Mouse (Mus musculus): ENCODE measurements around the gene Mras. TPM values are rescaled to one million over a fixed set of nuclear protein-coding genes. Genes with fewer than 3 reads are reported as not detected.

Gene Mras
- total and polyA plus RNA-seq, 3 experiments: 0.17 TPM; not detected in 2

DNA sequence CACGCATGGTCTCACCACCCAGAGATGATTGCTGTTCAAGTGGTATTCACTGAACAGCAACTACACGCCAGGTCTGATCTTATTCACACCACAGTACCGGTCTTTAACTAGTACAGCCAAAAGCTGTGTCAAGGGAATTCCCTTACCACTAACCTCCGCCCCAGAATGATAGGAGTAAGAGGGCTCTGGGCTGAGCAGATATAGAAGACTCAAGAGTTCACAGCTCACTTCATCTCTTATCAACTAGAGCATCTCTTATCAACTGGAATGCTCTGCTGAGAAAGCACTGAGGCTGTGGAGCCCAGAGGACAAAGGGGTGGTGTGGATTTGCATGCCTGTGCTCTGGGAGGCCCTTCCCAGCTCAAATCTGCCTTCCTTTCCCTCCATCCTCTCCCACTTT is 25.4 kb downstream of the Mras start:
- DNase-seq (ENCODE audit: low read depth, low spot score): no peak
- H3K27ac ChIP-seq (ENCODE audit: control insufficient read depth, low read depth, low read length): no peak overlapping the region
- no peaks in the 10 kb centered on the region for H3K36me3 ChIP-seq (ENCODE audit: control insufficient read depth in 1 of 2, insufficient read depth in 2 of 2, low read length in 2 of 2)
- no peaks in the 10 kb centered on the region for H3K9me3 ChIP-seq (replicated peaks; ENCODE audit: insufficient read depth, low read length)
- no peaks in the 10 kb centered on the region for H3K79me2 ChIP-seq (ENCODE audit: control insufficient read depth, insufficient read depth, low read length, poor library complexity)
- H3K4me3 ChIP-seq (ENCODE audit: control insufficient read depth in 1 of 2, insufficient read depth in 1 of 2, low read depth in 2 of 2, low read length in 2 of 2): no peak overlapping the region
- no peaks in the 10 kb centered on the region for H3K4me1 ChIP-seq (ENCODE audit: control insufficient read depth in 1 of 2, insufficient read depth in 2 of 2, low read length in 2 of 2)
- TF ChIP-seq HCFC1 (IDR thresholded peaks at IDR 0.05; ENCODE audit: low read depth, low read length): no peak
- TF ChIP-seq GABPA (IDR thresholded peaks at IDR 0.05; ENCODE audit: low read depth, low read length): no peak
- no peak for TF ChIP-seq ETS1 (IDR thresholded peaks at IDR 0.05; ENCODE audit: low read depth, low read length)
- TF ChIP-seq MYC (IDR thresholded peaks at IDR 0.05; ENCODE audit: low read depth, low read length): no peak
- TF ChIP-seq TCF12 (IDR thresholded peaks at IDR 0.05; ENCODE audit: low read depth, low read length): no peak
- TF ChIP-seq USF2 (IDR thresholded peaks at IDR 0.05; ENCODE audit: borderline replicate concordance in 1 of 2, insufficient read depth in 1 of 2, low read depth in 1 of 2, low read length in 2 of 2): no peak
- no peak for TF ChIP-seq SMC3 (IDR thresholded peaks at IDR 0.05; ENCODE audit: low read depth, low read length)
- TF ChIP-seq E2F4 (IDR thresholded peaks at IDR 0.05; ENCODE audit: borderline replicate concordance, low read depth, low read length): no peak
- no peak for TF ChIP-seq CTCF (IDR thresholded peaks at IDR 0.05 in 2 of 3, conservative IDR thresholded peaks at IDR 0.05 in 1 of 3; ENCODE audit: control insufficient read depth in 1 of 3, insufficient read depth in 1 of 3, low read depth in 2 of 3, low read length in 3 of 3, poor library complexity in 1 of 3, severe bottlenecking in 1 of 3)
- no peak for TF ChIP-seq NRF1 (IDR thresholded peaks at IDR 0.05; ENCODE audit: insufficient read depth, low read depth, low read length, poor library complexity, severe bottlenecking)
- no peak for TF ChIP-seq UBTF (IDR thresholded peaks at IDR 0.05; ENCODE audit: borderline replicate concordance, insufficient read depth, low read depth, low read length)
- no peak for TF ChIP-seq BHLHE40 (IDR thresholded peaks at IDR 0.05; ENCODE audit: borderline replicate concordance, low read depth, low read length)
- no peak for TF ChIP-seq MAZ (IDR thresholded peaks at IDR 0.05; ENCODE audit: low read depth, low read length)
- no peak for TF ChIP-seq MYB (IDR thresholded peaks at IDR 0.05; ENCODE audit: low read depth, low read length)
- no peak for TF ChIP-seq RCOR1 (IDR thresholded peaks at IDR 0.05; ENCODE audit: low read depth, low read length)
- no peak for TF ChIP-seq GATA1 (IDR thresholded peaks at IDR 0.05; ENCODE audit: low read depth, low read length)
- H3K27me3 ChIP-seq (ENCODE audit: control insufficient read depth in 1 of 2, insufficient read depth in 2 of 2, low read length in 2 of 2): no peaks in the 10 kb centered on the region; a peak in 3 of 4 replicates
- no peak overlapping the region for H3K9ac ChIP-seq (ENCODE audit: control insufficient read depth, low read depth, low read length, poor library complexity, severe bottlenecking)

DNA sequence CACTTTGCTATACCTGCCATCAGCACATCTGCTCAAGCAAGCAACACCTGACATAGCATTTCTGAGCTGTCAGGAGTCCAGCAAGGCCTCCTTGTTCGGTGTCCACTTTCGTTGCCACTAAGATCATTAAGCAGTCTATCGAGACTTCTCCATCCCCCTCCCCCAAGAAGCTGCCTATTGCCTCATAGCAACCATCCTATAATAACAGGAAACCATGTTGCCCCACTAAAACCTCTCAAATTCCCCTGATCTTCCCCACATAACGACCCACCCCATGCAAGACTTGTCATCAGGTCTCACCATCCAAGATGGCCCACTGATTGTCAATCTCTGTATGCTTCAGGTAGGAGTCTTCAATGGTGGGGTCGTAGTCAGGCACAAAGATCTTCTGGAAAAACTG is 26.1 kb downstream of the Mras start:
- TF ChIP-seq MEF2A (IDR thresholded peaks at IDR 0.05; ENCODE audit: extremely low read depth, insufficient replicate concordance, low read depth, low read length, poor library complexity, severe bottlenecking) (no peak), POLR2A (IDR thresholded peaks at IDR 0.05; ENCODE audit: control insufficient read depth in 1 of 2, insufficient read depth in 1 of 2, low read depth in 1 of 2, low read length in 2 of 2, poor library complexity in 1 of 2) (no peak), UBTF (IDR thresholded peaks at IDR 0.05; ENCODE audit: borderline replicate concordance, insufficient read depth, low read depth, low read length) (no peak), MAZ (IDR thresholded peaks at IDR 0.05; ENCODE audit: low read depth, low read length) (no peak), SMC3 (IDR thresholded peaks at IDR 0.05; ENCODE audit: low read depth, low read length) (no peak), ZMIZ1 (IDR thresholded peaks at IDR 0.05; ENCODE audit: low read depth, low read length) (no peak), GABPA (IDR thresholded peaks at IDR 0.05; ENCODE audit: low read depth, low read length) (no peak), TAL1 (IDR thresholded peaks at IDR 0.05; ENCODE audit: low read length) (no peak), ZKSCAN1 (IDR thresholded peaks at IDR 0.05; ENCODE audit: low read depth, low read length) (no peak), NRF1 (IDR thresholded peaks at IDR 0.05; ENCODE audit: insufficient read depth, low read depth, low read length, poor library complexity, severe bottlenecking) (no peak), EP300 (IDR thresholded peaks at IDR 0.05; ENCODE audit: low read depth in 1 of 2, low read length in 2 of 2) (no peak), SIN3A (IDR thresholded peaks at IDR 0.05; ENCODE audit: low read length) (no peak), POLR2AphosphoS2 (IDR thresholded peaks at IDR 0.05; ENCODE audit: low read length) (no peak), KAT2A (conservative IDR thresholded peaks at IDR 0.05; ENCODE audit: low read depth, low read length) (no peak), MAFK (IDR thresholded peaks at IDR 0.05; ENCODE audit: borderline replicate concordance, low read depth, low read length) (no peak), E2F4 (IDR thresholded peaks at IDR 0.05; ENCODE audit: borderline replicate concordance, low read depth, low read length) (no peak)
- Histone ChIP-seq H3K27ac (ENCODE audit: control insufficient read depth, low read depth, low read length) (no peak overlapping the region), H3K36me3 (ENCODE audit: control insufficient read depth in 1 of 2, insufficient read depth in 2 of 2, low read length in 2 of 2) (no peaks in the 10 kb centered on the region), H3K9me3 (replicated peaks; ENCODE audit: insufficient read depth, low read length) (no peaks in the 10 kb centered on the region), H3K27me3 (ENCODE audit: control insufficient read depth in 1 of 2, insufficient read depth in 2 of 2, low read length in 2 of 2) (peaks cover 0 to 2% of the 10 kb centered on the region in 2 experiments; a peak in 3 of 4 replicates), H3K79me2 (ENCODE audit: control insufficient read depth, insufficient read depth, low read length, poor library complexity) (no peaks in the 10 kb centered on the region), H3K4me1 (ENCODE audit: control insufficient read depth in 1 of 2, insufficient read depth in 2 of 2, low read length in 2 of 2) (no peaks in the 10 kb centered on the region), H3K4me3 (ENCODE audit: control insufficient read depth in 1 of 2, insufficient read depth in 1 of 2, low read depth in 2 of 2, low read length in 2 of 2) (no peak overlapping the region), H3K9ac (ENCODE audit: control insufficient read depth, low read depth, low read length, poor library complexity, severe bottlenecking) (no peak overlapping the region)
- no peak for DNase-seq (ENCODE audit: low read depth, low spot score)
